Mouse (Mus musculus): ENCODE results near the gene Smo.

The Smo gene

DNA sequence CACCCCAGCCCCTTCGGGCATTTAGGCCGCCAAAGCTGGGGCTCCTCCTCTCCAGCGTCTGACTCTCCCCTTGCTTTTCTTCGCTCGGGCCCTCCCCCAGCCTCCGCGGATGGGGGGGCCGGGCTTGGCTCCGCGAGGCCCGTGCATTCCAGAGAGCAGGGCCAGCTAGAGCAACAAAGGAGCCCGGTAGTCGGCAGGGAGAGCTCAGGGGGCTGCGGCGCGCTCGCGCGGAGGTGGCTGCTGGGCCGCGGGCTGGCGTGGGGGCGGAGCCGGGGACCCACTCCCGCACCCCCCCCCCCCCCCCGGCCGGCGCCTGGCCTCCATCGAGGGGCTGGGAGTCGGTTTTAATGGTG, at the start of gene Smo:
Gene Smo (plus strand): TSS at position 168 of the 353 bp plus-strand sequence.
- no peak for DNase-seq (ENCODE audit: low spot score)

DNA sequence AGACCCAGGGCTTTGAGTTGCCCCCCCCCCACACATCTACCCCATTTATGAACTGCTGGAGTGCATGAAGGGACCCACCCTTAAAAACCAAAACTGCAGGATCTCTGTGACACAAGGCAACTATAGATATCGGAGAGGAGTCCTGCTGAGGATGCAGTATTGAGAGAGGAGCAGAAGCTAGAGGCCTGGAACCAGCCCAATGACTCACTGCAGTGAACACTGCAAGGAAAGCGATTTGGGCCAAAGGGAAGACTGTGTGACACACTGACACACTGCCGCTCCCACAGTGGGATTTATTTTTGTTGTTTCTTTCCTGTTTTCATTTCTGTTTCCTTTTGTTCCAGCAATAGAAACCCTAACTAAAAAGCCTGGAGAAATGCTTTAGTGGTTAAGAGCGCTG, 49.4 kb upstream of the Smo start:
- no peak for DNase-seq (ENCODE audit: low spot score)

DNA sequence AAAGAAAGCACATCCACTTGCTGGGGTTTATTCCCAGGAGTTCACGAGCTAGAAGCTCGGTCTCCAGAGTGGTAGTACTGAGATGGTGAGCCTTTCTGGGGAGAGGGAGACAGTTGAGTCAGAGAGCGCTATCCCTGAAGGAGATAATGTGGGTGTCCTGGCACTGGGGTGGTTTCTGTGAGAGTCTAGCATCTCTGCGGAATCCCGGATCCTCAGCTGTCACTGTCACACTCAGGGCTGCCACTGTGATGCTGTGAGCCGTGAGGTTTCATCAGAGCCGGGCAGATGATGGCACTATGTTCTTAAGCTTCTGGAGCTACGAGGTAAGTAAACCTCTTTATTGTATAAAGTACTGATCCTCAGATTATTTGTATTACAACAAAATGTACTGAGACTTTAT, 45.8 kb upstream of the Smo start:
- no peak for DNase-seq (ENCODE audit: low spot score)

DNA sequence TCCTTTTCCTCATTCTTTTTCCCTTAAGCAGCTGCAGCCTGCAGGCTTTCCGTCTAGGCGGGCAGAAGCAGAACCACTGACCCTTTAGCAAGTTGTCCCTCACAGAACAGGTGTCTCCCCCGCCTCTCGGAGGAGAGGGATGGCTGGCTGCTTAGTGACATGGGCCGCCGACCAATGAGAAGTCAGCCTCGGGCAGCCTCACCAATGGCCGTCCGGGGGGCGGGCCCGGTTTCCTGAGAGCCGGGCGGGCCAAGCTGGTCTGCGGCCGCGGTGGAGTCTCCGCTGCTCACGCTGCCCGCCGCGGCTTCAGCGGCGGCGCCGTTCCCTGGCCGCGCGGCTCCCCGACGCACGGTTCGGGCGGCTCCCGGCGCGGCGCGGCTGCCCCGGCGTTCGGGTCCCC, 41.4 kb upstream of the Smo start, which contains the start of gene Tspan33:
Gene Tspan33 (plus strand): TSS at position 270 of the 400 bp plus-strand sequence.
- DNase-seq (ENCODE audit: low spot score), result peak; percentile 87

DNA sequence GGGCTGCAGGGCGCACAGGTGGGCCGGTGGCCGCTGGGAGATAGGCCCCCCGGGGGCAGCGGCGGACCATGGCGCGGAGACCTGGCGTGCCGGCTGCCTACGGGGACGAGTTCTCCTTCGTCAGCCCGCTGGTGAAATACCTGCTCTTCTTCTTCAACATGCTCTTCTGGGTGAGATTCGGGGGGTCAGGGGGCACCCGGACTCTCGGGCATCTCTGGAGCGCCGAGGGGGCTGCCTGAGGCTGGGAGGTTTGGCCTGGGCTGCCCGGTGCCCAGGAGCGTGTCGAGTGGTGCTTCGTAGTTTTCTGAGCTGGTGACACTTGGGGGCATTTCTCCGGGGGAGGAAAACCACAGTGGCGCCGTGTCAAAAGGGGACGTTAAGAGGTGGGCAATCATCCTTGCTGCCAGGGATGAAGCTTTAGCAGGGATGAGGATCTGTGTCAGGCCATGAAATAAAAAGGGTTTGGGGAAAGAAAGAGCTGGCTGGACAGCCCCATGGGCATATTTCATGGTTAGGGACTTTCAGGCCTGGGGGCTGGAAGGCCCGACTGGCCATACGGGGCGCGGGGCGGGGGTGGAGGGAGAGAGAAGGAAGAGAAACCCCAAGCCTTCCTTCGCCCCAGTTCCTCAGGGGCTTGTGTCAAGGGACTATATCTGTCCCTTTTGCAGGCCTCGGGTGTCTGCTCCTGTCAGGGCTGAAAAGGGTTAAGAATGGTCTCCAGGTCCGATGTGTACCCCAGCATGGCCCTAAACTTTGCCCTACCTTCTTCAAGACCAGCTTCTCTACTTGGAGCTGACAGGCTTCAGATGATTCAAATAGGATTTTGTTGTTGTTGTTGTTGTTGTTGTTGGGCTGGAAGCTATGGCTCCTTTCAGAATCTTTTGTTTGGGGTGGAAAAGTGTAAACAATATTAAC, 40.7 kb upstream of the Smo start:
- DNase-seq (ENCODE audit: low spot score), result no peak

DNA sequence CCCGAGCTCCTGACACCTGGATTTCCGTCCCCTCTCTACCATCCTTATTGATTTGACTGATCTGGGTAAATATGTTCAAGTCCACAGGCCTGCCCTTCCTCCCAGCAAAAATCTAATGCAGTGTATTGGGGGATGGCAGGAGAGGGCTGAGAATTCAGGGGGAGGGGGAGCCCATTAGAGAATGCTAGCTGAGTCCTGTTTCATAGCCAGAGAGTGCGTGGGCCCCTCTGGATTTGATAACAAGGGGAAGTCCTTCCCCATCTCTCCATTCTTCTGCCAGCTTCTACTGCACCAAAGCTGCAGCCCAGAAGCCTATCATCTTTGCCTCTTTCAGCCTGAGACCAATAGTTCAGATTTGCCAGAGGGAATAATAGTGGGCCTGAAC, 40.0 kb upstream of the Smo start:
- peak; percentile 40 for DNase-seq (ENCODE audit: low spot score)

DNA sequence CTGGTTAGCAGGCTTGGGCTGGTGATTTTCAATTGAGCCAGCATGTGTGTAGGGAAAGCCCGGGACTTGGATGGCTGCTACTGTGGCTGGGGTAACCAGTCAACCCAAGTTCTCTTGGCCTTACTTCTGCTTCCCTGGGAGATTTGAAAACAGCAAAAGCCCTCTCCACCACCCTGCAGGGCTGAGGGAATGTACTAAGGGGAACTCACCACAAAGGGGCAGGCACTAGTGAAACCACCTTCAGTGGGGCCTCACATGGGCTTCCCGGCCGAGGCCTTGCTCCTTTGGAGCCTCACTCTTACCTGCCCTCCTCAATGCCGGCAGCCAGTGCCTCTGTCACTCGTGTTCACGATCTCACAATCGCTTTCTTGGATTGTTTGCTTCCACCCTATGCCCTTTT, 39.3 kb upstream of the Smo start:
- DNase-seq (ENCODE audit: low spot score), result peak; percentile 46

DNA sequence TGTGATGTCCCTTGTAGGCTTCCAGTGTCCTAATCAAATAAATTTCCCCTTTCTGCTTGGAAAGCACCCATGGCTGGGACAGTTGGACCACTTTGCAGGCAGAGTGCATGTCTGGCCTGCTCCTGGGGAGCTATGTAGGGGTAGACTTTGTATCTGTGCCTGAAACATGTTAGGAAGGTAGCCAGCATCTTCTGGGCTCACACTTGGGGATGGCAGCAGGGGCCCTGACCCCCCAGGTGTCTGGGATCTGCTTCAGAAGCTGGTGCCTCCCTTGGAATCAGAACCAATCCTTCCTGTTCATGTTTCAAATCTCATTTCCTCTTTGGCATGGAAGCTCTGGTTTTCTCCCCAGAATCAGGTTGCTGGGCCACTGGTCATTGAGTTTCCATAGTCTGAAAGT, 38.2 kb upstream of the Smo start:
- no peak for DNase-seq (ENCODE audit: low spot score)

DNA sequence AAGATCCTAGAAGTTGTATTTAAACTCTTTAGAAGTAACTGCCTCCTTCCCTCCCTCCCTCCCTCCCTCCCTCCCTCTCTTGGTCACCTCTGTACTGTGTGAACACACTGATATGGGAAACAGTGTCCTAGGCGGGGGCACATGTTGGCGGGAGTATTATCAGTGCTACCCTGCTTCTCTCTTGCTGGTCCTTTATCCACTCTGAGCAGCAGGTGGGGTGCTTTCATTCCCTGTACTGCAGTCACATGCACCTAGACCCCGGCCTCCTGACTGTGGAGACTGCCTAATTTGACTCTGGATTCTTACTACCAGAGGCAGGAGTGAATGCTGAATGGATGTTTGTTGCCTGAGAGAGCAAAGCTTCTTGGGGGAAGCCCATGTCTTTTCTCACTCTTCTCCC, 37.8 kb upstream of the Smo start:
- peak; percentile 60 for DNase-seq (ENCODE audit: low spot score)

DNA sequence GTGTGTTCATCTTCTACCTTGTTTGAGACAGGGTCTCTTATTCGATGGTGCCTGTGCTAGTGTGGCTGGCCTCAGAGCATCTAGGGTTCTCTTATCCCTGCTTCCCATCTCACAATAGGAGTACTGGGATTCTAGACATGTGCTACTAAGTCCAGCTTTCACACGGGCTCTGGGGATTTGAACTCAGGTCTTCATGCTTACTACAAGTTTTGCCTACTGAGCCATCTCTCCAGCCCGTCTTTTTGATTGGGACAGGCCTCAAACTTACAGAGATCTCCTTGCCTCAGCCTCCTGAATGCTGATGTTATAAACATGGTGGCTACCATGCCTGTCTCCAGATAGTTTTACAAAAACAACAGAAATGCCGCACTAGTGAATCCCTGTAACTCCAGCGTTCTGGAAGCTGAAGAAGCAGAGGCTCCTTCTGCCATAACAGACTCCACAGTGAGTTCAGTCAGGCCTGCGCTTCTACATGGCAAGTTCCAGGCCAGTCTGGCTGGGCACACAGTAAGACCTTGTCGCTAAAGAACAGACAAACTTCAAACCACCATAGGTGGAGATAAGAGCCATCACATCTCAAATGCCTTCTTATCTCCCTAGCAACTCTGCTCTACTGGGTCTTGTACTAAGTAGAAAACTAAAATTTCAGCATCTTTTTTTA, 36.1 kb upstream of the Smo start:
- DNase-seq (ENCODE audit: low spot score), result peak; percentile 52

DNA sequence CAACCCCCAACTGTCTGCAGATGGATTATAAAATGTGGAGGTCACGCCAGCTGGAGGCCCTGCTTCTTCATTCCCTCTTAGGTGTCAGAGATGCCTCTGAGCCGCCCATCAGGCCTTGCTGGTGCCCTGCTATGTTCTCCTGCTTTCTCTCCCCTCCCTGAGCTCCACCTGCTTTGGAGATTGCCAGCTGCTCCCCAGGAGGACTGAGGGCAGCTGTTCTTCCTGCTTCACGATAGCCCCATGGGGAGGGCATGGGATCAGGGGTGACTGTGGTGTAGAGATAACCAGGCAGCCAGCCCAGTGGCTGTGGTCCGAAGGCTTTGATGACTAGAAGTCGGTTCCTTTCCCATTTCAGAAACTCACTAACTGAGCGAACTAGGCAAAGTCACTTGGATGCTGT, 34.3 kb upstream of the Smo start:
- DNase-seq (ENCODE audit: low spot score), result peak; percentile 74

DNA sequence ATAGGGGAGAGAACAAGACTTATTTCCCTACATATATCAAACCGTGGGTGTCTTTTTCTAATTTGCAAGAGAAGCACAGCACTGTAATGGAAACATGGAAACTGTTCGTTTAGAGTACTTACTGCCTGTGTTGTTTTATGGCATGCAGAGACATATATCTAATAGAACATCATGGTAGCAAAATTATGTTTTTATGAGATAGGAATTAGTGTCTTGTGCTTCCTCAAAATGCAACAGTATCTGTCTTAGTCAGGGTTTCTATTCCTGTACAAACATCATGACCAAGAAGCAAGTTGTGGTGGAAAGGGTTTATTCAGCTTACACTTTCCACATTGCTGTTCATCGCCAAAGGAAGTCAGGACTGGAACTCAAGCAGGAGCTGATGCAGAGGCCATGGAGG, 33.2 kb upstream of the Smo start:
- no peak for DNase-seq (ENCODE audit: low spot score)

DNA sequence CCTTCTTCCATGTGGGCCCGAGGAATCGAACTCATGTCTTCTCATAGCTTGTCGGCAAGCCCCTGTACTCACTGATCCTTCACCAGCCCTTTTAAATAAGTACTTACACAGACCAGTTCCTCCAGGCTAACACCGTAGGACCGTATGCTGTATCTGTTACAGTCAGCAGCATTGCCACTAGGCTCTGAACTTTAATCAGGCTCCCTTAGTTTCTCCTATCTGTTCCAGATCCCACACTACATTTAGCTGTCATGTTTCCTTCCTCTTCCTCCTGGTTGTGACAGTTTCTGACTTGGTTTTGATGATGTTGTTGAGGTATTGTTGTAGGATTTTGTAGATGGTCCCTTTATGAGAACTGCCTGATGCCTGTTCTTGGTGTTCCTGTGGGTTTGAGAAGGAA, 31.2 kb upstream of the Smo start:
- DNase-seq (ENCODE audit: low spot score), result no peak

DNA sequence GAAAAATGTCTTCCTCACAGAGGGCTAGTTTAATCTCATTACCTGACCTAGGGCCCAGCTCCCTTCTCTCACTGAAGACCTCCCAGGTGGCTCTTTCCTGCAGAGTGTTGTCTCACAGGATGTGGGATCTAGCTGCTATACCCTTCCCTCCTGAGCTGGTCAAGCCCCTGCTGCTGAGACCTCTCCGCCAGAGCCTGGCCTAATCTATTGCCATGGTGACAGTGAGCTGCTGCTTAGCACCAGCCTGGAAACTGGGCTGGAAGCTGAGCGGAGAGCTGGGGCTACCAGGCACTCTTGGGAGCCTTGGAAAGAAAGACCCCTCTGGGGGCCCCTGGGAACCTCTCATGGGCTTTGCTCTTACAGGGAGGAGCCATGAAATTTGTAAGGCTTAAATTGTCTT, 27.4 kb upstream of the Smo start:
- no peak for DNase-seq (ENCODE audit: low spot score)

DNA sequence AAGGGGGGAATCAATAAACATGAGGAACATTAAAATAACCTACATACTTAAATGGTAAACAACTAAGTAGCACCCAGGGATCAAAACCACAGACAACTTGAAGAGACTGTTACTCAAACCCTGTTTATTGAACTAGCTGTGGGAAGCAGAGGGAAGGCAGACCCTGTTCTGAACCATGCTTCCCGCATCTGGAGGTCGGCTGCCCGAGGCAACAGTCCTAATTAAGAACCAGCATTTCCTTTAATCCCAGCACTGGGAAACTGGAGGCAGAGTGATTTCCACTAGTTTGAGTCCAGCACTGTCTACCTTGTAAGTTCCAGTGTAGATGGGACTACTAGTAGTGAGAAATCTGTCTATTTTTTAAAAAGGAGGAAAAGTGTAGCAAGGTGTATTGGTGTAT, 24.0 kb upstream of the Smo start:
- DNase-seq (ENCODE audit: low spot score), result no peak

DNA sequence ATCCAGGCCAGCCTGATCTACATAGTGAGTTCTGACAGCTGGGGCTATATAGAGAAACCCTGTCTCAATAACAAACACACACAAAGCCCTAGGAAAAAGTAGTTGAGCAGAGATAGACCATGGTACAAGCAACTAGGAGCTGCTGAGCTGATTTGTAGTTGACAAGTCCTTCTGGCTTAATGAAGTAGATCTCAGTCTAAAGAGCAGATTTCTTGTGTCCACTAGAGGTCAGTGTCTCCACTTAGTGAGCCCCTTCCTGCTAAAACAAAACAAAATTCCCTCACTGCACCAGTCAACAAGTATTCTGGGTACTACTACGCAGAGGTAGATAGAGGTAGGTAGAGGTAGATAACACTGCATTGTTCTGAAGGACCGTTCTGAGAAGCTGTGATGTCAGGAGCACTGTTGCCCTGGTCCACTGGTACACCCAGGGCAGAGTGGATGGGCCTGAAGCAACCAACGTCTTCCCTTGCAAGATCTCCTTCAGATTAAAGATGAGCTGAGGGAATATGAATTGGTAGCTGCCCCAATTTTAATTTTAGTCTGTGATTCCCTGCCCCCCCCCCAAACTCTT, 23.2 kb upstream of the Smo start:
- no peak for DNase-seq (ENCODE audit: low spot score)

DNA sequence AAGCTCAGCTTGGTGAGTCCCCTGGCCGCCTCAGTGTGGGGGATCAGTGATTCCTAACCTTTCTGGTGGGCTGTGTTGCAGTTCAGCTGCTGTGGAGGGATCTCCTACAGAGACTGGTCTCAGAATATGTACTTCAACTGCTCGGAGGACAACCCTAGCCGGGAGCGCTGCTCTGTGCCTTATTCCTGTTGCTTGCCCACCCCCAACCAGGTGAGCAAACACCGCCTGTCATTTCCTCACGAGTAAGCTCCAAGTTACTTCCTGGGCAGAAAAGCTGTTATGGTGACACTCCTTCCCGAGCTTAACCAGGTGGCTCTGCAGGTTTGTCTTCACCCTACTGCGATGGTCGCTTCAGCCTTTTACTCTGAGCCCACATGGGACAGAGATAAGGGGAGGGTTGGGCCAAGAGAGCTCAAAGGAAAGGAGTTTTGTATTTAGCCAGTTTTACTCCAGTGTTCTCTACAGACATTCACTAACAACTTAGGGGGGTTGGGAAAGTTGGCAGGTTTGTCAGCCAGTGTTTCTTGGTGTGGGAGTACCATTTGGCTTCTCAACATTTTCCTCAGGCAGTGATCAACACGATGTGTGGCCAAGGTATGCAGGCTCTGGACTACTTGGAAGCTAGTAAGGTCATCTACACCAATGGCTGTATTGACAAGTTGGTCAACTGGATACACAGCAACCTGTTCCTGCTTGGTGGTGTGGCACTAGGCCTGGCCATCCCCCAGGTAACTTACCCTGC, 18.5 kb upstream of the Smo start:
- DNase-seq (ENCODE audit: low spot score), result no peak

DNA sequence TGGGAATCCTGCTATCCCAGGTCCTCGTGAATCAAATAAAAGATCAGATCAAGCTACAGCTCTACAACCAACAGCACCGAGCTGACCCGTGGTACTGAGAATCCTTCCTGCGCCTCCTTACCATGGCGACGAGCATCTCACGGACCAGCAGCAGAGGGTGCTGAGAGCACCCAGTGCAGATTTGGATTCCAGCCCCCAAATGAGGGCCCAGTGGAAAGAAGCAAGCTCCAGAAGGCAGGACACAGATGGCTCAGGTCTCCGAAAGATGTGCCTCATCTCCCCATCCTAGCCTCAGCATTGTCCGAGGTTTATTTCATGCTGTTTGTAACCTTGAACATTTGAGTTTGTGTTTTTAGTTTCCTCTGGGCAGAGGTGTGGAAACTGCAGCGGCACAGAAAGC, 17.8 kb upstream of the Smo start:
- DNase-seq (ENCODE audit: low spot score), result no peak

DNA sequence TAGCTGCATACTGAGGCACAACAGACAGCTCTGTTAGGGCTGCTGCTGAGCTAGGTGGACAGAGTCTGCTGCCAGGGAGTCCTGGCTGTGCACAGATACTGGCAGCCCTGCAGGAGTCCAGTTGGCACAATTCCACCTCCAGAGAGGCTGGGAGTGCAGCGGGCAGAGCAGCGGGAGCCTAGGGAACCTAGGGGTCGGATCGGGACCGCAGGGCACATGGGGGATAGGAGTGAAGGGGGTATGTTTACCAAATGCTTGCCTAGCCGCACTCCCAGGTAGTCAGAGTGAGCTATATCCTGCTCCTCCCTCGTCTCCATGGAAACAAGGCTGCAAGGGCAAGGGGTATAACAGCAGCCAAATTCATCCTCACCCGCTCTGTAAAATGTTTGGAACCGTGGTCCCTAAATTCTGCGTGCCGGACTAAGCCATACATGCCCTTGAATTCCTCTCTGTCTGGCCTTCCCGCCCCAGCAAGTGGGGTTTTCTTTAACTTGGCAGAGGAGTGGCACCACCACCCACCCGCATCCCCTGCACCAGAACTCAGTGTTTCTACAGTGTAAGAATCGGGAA, 17.3 kb upstream of the Smo start:
- no peak for DNase-seq (ENCODE audit: low spot score)

DNA sequence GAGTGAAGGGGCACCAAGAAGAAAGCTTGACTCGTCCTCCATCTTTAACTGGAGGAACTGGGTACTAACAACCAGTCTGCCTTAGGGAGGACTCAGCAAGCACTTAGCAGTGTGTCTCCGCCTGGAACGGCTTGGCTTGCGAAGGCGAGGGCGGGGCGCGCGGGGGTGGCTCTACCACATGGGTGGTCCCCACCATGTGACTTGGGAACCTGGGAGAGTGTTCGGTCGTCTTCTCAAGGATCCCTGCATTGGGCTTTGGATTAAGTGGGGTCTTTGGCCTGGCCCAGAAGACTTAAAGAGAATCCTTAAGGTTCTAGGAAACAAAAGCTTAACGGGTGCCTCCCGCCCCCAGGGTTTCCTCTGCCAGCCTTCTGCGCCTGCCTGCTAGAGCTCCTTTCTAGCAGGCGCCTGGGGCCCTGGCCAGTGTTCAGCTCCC, 16.4 kb upstream of the Smo start:
- no peak for DNase-seq (ENCODE audit: low spot score)

DNA sequence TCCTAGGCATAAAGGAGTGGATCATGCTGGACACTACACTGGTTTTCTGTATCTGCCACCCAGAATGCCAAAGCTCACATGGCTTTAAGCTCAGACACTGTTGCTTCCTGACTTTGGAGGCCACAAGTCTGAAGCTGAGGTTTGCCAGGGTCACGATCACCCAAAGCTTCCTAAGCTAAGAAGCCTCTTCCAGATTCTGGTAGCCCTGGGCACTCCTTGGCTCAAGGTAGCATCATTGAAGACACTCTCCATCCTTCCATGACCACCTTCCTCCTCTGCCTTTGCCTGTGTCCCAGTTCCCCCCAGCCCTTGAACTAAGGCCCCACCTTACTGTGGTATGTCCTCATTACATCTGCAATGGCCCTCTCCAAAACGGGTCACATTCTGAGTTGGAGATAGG, 13.4 kb upstream of the Smo start:
- DNase-seq (ENCODE audit: low spot score), result no peak

DNA sequence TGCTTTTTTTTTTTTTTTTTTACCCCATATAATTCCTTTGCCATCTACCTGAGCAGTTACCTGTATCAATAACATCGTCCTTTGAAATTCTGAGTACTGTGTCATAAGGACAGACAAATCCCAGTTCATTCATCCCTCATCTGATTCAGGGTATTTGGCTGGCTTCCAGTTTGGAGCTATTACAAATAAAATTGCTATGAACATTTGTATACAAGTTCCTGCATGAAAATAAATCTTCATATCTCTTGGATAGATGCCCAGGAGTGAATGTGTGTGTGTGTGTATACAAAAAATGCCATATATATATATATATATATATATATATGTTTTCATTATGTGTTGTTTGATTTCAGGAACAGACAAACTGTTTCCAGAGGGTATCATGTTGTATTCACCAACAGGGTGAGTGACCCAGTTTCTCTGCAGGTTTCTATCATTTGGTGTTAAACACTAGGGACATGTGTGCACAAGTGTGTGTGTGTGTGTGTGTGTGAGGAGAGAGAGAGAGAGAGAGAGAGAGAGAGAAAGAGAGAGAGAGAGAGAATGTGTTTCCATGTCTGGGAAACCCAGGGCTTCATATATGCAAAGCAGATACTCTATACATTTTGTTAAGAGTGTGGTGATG, 8.6 kb upstream of the Smo start:
- DNase-seq (ENCODE audit: low spot score), result no peak
